Mouse (Mus musculus) liver, adult 2 months (tissue): ENCODE results near the gene Rhot2.
A peak's percentile ranks its signal among the peaks of the same experiment; 100 is the strongest.

ENCODE experiments used
- CTCF ChIP-seq: fragments of 200-500 bp; IDR thresholded peaks from 2 replicates; pipeline ENCODE4 v1.5.1; 2011; ENCODE audit warnings: low read depth, low read length, control low read depth
- POLR2A ChIP-seq: fragments of 200-500 bp; IDR thresholded peaks from 2 replicates; pipeline ENCODE4 v1.6.1; 2011; ENCODE audit warnings: low read length, control low read depth; ENCODE audit not compliant: insufficient read depth; ENCODE audit errors: extremely low read depth

DNA sequence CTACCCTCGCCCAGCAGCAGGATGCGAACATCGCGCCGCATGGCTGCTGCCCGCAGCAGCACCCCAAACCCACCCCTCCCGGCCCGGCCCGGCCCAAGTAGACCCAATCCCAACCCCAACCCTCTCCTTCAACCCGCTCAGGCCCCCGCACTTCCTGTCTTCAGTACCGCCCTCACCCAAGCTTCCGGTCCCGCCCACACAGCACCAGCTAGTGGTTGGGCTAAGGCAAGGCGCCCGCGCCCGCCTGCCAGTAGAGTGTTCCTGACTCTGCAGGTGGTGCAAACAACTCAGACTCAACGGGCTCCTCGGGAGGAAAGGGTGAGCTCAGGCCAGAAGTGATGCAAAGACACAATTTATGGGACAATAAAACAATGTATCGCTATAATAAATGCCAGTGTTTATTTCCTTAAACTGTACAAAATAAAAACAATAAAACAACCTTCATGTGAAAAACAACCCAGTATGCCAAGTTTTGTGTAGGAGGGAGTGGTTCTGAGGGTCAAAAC lies at the start of gene Rhot2:
- peak; percentile 61 for TF ChIP-seq CTCF
- peak; percentile 83; the same call in 1 of the 2 replicates for TF ChIP-seq POLR2A
